Mouse (Mus musculus) left cerebral cortex, adult 9 months (tissue): Measurements from ENCODE around the gene Dnm1.

Experiments
- DNase-seq, 2 experiments: peaks; one replicate each; pipeline ENCODE4 v3.0.0; 2022; ENCODE audit warnings: low spot score in 2 of 2

The Dnm1 gene

GRCm38 (mm10) chr2:32282727-32283126, 70.4 kb downstream of the Dnm1 start:
- no peak for DNase-seq

GRCm38 (mm10) chr2:32282289-32282688, 70.8 kb downstream of the Dnm1 start:
- no peak for DNase-seq

GRCm38 (mm10) chr2:32275823-32276222, 77.3 kb downstream of the Dnm1 start:
- DNase-seq, result no peak

GRCm38 (mm10) chr2:32260635-32261034, 92.5 kb downstream of the Dnm1 start:
- peak in 1 of 2 experiments; percentile 48 for DNase-seq

- DNase-seq, result peak; percentile 75 to 89
Observed at GRCm38 (mm10) chr2:32259657-32260417, 93.3 kb downstream of the Dnm1 start, which contains the start of gene Uck1. Gene Uck1 (minus strand): TSS chr2:32260159.

GRCm38 (mm10) chr2:32258887-32259533, 94.1 kb downstream of the Dnm1 start:
- no peak for DNase-seq
